Mouse (Mus musculus) frontal cortex, postnatal 10 days (tissue): ENCODE results near the gene Pcp2.
A peak's percentile ranks its signal among the peaks of the same experiment; 100 is the strongest.

Source experiments
- DNase-seq, 2 experiments: peaks; one replicate each; pipeline ENCODE4 v3.0.0; 2022; ENCODE audit warnings: low spot score in 2 of 2, mixed read lengths in 1 of 2

Gene Pcp2

GRCm38 (mm10) chr8:3625445-3625844 lies at the start of gene Pcp2:
Pcp2 (minus strand) TSS chr8:3625545.
- DNase-seq = no peak

GRCm38 (mm10) chr8:3674671-3675070 lies 49.3 kb upstream of the Pcp2 start:
- no peak for DNase-seq

GRCm38 (mm10) chr8:3671980-3672491 lies 46.7 kb upstream of the Pcp2 start, which contains the start of gene Fcor:
Fcor (minus strand) TSS chr8:3672362.
- DNase-seq = peak; percentile 72 to 84

- DNase-seq = no peak
Observed at GRCm38 (mm10) chr8:3670388-3670787, 45.0 kb upstream of the Pcp2 start.

GRCm38 (mm10) chr8:3665507-3665906 lies 40.2 kb upstream of the Pcp2 start, which contains the start of gene Mcemp1:
Mcemp1 (plus strand) TSS chr8:3665754.
- DNase-seq = no peak

GRCm38 (mm10) chr8:3664405-3664804 lies 39.1 kb upstream of the Pcp2 start:
- no peak for DNase-seq

- DNase-seq = no peak
Observed at GRCm38 (mm10) chr8:3660889-3661288, 35.5 kb upstream of the Pcp2 start.

GRCm38 (mm10) chr8:3656725-3657381 lies 31.5 kb upstream of the Pcp2 start:
- DNase-seq = peak; percentile 48 to 58

- DNase-seq = no peak
Observed at GRCm38 (mm10) chr8:3655526-3655925, 30.2 kb upstream of the Pcp2 start, which contains the start of gene Retn. Retn (plus strand) TSS chr8:3655770.

- DNase-seq = no peak
Observed at GRCm38 (mm10) chr8:3654726-3655508, 29.6 kb upstream of the Pcp2 start.

- no peak for DNase-seq
Observed at GRCm38 (mm10) chr8:3652845-3653244, 27.5 kb upstream of the Pcp2 start.

- no peak for DNase-seq
Observed at GRCm38 (mm10) chr8:3648990-3649389, 23.6 kb upstream of the Pcp2 start.

GRCm38 (mm10) chr8:3648268-3648667 lies 22.9 kb upstream of the Pcp2 start:
- DNase-seq = no peak

- DNase-seq = no peak
Observed at GRCm38 (mm10) chr8:3647561-3647960, 22.2 kb upstream of the Pcp2 start.

GRCm38 (mm10) chr8:3646824-3647531 lies 21.6 kb upstream of the Pcp2 start:
- no peak for DNase-seq

GRCm38 (mm10) chr8:3645804-3646203 lies 20.5 kb upstream of the Pcp2 start:
- no peak for DNase-seq

GRCm38 (mm10) chr8:3631478-3631875 lies 6.1 kb upstream of the Pcp2 start:
- no peak for DNase-seq

GRCm38 (mm10) chr8:3630647-3631477 lies 5.5 kb upstream of the Pcp2 start, which contains the start of gene Stxbp2:
Stxbp2 (plus strand) TSS chr8:3630955.
- DNase-seq = peak in 1 of 2 experiments; percentile 65

GRCm38 (mm10) chr8:3628014-3628413 lies 2.7 kb upstream of the Pcp2 start:
- DNase-seq = no peak

GRCm38 (mm10) chr8:3626971-3627370 lies 1.6 kb upstream of the Pcp2 start:
- DNase-seq = no peak

- no peak for DNase-seq
Observed at GRCm38 (mm10) chr8:3622119-3622518, 3.2 kb downstream of the Pcp2 start.
